Mouse (Mus musculus) frontal cortex, postnatal 25 days (tissue): ENCODE results near the gene Xpo1.
"Not testable (repeated sequence)": the region's sequence is repeated elsewhere in the genome, so short reads cannot be mapped to it uniquely, and the experiment has no call there.

Experiments
- DNase-seq, 2 experiments: peaks; one replicate each; pipeline ENCODE4 v3.0.0; 2022; ENCODE audit warnings: low spot score in 2 of 2

The Xpo1 gene

GRCm38 (mm10) chr11:23298301-23298700 lies 42.5 kb downstream of the Xpo1 start:
- no peak for DNase-seq

GRCm38 (mm10) chr11:23299910-23300309 lies 44.1 kb downstream of the Xpo1 start:
- DNase-seq = no peak

DNA sequence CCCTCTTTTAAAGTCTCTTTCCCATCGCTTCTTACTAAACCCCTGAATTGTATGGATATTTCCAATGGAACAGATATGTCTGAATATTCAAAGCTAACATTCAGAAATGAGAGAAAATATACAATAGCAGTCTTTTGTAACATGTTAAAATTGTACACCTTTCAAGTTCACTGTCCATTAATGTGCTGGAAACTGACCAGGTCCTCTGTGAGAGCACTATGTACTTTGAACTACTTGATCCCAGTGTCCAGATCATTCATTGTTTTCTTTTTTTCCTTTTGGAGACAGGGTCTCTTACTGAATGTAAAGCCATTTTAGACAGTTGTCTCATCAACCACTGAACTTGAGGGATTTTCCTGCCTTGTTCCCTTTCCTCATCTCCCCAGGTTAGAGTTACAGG lies 47.3 kb downstream of the Xpo1 start:
- no peak for DNase-seq

- DNase-seq = not testable (repeated sequence)
Observed at GRCm38 (mm10) chr11:23305101-23305672, 49.3 kb downstream of the Xpo1 start.

DNA sequence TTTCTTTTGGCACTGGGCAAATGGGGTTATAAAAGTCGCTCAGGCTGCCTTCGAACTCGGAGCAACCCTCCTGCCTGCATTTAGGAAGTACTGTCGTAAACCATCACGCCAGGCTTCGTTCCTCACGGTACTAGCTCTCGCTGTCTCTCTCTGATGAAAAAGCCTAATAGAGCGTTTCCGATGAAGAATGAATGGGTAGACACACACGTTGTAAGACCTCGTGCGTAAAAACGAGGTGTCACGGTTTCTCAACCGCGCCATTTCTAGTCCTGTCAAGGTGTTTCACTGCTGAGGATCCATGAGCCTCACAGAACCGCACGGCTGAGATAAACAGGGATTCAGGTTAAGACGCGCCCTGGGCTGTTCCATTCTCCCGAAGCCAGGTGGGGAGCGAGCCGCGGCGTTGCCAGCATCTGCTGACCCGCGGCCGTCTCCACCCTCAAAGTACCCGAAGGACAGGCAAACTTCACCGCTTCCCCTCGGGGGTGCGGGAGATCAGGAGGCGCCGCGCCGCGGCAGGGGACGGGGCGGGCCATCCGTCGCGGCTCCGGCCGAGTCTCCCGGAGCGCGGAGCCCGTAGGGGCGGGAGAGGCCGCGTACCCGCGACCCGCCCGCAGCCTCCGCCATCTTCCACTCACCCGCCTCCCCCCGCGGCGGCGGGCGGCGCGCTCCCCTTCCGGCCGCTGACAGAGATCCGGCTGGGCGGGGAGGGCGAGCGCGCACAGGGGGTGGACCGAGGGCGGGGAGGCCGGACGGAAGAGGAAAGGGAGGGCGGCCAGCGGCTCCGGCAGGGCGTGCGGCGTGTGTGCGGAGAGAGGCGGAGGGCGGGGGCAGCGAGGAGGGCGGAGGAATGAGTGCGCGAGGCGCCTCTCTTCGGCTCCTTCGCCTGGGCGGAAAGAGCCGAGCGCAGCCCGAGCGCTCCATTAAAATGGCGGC lies 50.1 kb downstream of the Xpo1 start:
- DNase-seq = peak; percentile 83 to 87

DNA sequence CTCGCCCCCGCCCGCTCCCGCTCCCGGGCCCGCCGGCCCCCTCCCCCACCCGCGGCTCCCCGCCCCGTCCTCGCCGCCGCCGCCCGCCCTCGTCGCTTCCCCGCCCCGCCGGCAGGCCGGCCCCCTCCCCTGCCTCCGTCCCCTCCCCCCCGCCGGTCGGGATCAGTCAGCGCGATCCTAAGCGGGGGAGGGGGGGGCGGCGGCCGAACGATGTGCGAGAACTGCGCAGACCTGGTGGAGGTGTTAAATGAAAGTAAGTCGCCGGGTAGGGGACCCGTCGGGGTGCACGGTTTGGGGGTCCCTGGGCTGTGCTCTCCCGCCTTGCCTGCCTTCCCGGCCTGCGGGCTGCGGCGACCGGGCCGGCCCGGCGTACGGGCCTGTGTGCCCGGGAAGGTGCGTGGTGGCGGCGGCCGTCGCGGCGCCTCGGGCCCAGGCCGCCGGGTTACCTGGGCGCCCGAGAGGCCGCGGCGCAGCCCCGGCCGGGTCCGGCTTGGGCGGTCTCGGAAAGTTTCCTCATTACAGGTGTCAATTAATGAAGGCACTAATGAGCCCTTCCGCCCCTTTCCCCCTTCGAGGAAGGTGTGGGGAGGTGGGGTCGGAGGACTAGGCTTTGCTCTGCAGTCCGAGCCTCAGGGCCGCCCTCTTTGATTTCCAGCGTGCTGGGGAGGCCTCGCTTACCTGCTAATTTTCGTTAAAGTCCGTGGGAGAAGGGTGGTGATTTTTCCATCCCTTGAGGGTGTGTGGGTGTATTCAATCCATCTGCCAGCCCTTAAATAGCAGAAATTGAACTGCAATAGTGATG lies 51.1 kb downstream of the Xpo1 start, which contains the start of gene Usp34:
Usp34 (plus strand) TSS at position 132 of the 802 bp plus-strand sequence.
- peak; percentile 16 to 24 for DNase-seq

GRCm38 (mm10) chr11:23307566-23307920 lies 51.7 kb downstream of the Xpo1 start:
- DNase-seq = no peak

- no peak for DNase-seq
Observed at GRCm38 (mm10) chr11:23313496-23313895, 57.7 kb downstream of the Xpo1 start.

- DNase-seq = no peak
Observed at GRCm38 (mm10) chr11:23329413-23329812, 73.6 kb downstream of the Xpo1 start.

- DNase-seq = no peak
Observed at GRCm38 (mm10) chr11:23332136-23332535, 76.3 kb downstream of the Xpo1 start.

- DNase-seq = no peak
Observed at GRCm38 (mm10) chr11:23335160-23335559, 79.3 kb downstream of the Xpo1 start.
